Mouse (Mus musculus) brain, embryonic 14.5 days (tissue): Measurements from ENCODE around the gene Dse.

Experiments
- CTCF ChIP-seq: fragments of 200-500 bp; IDR thresholded peaks from 2 replicates; pipeline ENCODE4 v1.5.1; 2012; ENCODE audit warnings: inconsistent platforms, mild to moderate bottlenecking, moderate library complexity, borderline replicate concordance; ENCODE audit not compliant: insufficient read depth, insufficient read length; ENCODE audit errors: extremely low read depth
- POLR2A ChIP-seq: fragments of 200-500 bp; IDR thresholded peaks from 2 replicates; pipeline ENCODE4 v1.6.1; 2012; ENCODE audit warnings: mild to moderate bottlenecking, inconsistent platforms, borderline replicate concordance; ENCODE audit not compliant: poor library complexity, insufficient read depth, insufficient read length, severe bottlenecking; ENCODE audit errors: extremely low read depth

DNA sequence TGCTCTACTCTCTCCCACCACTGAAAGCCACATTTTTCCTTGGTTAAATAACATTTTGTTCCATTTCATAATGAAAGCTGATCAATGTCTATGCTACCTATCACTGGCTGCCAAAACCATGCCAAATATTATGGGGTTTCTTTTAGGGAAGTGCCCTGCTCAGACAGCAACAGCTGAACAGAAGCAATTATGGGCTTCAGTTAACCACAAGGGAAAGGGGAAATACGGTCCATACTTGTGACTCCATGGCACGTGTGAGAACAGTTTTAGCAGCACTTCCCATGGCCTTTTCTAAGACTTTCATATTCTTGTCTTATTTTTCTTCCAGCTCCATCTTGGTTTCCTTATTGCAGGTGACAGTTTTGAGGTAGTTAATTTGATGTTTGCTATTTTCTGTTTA, 76.2 kb downstream of the Dse start:
- no peak for TF ChIP-seq CTCF
- no peak for TF ChIP-seq POLR2A
